Mouse (Mus musculus) midbrain, embryonic 10.5 days (tissue): ENCODE results near the gene Atp2b2. TPM values are rescaled to one million over a fixed set of nuclear protein-coding genes. Genes with fewer than 3 reads are reported as not detected.
A peak's percentile ranks its signal among the peaks of the same experiment; 100 is the strongest.

Source experiments
- DNase-seq: peaks from one replicate; pipeline ENCODE4 v3.0.0-alpha.2; 2017; ENCODE audit warnings: low spot score
- H3K27ac ChIP-seq: fragments of 300-500 bp; sonication (generic); replicated peaks from 2 replicates; pipeline ENCODE4 v1.5.1; 2016; ENCODE audit warnings: mild to moderate bottlenecking
- H3K27me3 ChIP-seq: fragments of 300-500 bp; sonication (generic); 2 replicates; pipeline ENCODE4 v1.6.1; 2016; ENCODE audit warnings: low read depth, mild to moderate bottlenecking; ENCODE audit not compliant: poor library complexity, severe bottlenecking
- H3K36me3 ChIP-seq: fragments of 300-500 bp; sonication (generic); 2 replicates; pipeline ENCODE4 v1.6.1; 2016; ENCODE audit warnings: mild to moderate bottlenecking, moderate library complexity
- H3K4me1 ChIP-seq: fragments of 300-500 bp; sonication (generic); 2 replicates; pipeline ENCODE4 v1.6.1; 2016
- H3K4me3 ChIP-seq: fragments of 300-500 bp; sonication (generic); 2 replicates; pipeline ENCODE4 v1.5.1; 2016; ENCODE audit warnings: mild to moderate bottlenecking, moderate library complexity
- H3K9me3 ChIP-seq: fragments of 300-500 bp; sonication (generic); replicated peaks from 2 replicates; pipeline ENCODE4 v1.6.1; 2016; ENCODE audit warnings: mild to moderate bottlenecking
- WGBS: fragments of 180-500 bp; shearing (Covaris S2); methylation state at CpG from one replicate; pipeline ENCODE4 v1.1.7; 2016; 5-methylcytosine and 5-hydroxymethylcytosine counted together
- polyA plus RNA-seq: library from polyadenylated mRNA; unstranded; fragments of >200 nt; fragmentation: Nextera tagmentation; extraction: Ambion mirVana; gene quantifications from 2 replicates; pipeline ENCODE4 v1.2.1, GENCODE M21; 2016

Atp2b2 gene
- polyA plus RNA-seq, 1 experiment from 2014 or later = 1.1 TPM

DNA sequence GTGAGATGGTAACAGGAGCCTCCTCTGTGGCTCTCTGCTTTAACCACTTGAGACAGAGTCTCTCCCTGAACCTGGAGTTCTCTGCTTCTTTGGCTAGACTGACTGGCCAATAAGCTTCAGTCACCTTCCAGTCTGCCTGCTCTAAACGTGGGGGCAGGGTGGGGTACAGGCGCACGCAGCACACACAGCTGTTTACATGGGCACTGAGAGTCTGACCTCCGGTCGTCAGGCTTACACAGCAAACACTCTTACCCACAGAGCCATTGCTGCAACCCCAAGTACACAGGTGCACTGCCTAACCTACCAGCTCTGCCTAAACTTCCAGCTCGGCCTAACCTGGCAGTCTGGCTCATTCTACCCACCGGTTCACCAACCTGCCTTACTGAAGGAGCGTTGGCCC, 251.4 kb downstream of the Atp2b2 start:
- no peaks in the 10 kb centered on the region for H3K9me3 ChIP-seq

DNA sequence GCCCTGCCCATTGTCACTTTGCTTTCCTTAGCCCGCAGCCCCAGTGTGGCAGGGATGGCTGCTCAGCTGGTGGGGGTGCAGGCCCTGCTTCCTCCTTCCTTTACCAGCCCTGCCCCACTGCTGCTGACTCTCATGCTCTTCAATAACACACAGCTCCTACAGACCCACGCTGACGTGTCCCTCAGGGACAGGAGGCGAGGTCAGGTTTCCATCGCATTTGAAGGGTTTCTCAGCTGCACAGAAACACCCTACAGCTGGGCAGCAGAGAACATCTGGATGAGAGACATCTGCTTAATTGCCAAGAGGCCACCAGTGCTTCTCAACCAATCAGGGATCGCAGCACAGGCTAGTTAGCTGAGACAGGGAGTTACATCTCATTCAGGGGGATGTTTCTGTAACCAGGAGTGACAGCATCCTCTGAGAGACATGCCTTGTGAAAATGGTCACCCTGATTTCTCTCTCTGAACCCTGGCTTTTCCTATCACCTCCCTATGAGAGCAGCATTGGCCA, 254.9 kb downstream of the Atp2b2 start:
- 72% methylated on average over 6 of the region's 6 CpGs for WGBS
- Histone ChIP-seq H3K4me1 (peaks cover 4% of the 10 kb centered on the region; the same call in 1 of the 2 replicates), H3K27ac (no peak overlapping the region), H3K36me3 (no peaks in the 10 kb centered on the region), H3K9me3 (no peaks in the 10 kb centered on the region), H3K4me3 (no peak overlapping the region), H3K27me3 (no peaks in the 10 kb centered on the region)
- DNase-seq = no peak

More for the DNA sequence above, 251.4 kb downstream of the Atp2b2 start:
- H3K36me3 ChIP-seq = no peaks in the 10 kb centered on the region
- H3K4me3 ChIP-seq = no peak overlapping the region
- 90% methylated on average over 8 of the region's 8 CpGs for WGBS
- H3K27me3 ChIP-seq = 0 out of 2 replicates have a peak, but pooled peaks cover 2% of the 10 kb centered on the region
- peaks cover 15% of the 10 kb centered on the region for H3K4me1 ChIP-seq
- H3K27ac ChIP-seq = no peak overlapping the region
- DNase-seq = no peak

- peaks cover 4% of the 10 kb centered on the region; the same call in 1 of the 2 replicates for H3K4me1 ChIP-seq
- no peaks in the 10 kb centered on the region for H3K36me3 ChIP-seq
- DNase-seq = no peak
- WGBS = 85% methylated on average over 7 of the region's 7 CpGs
- H3K9me3 ChIP-seq = no peaks in the 10 kb centered on the region
- no peak overlapping the region for H3K4me3 ChIP-seq
- no peak overlapping the region for H3K27ac ChIP-seq
- no peaks in the 10 kb centered on the region for H3K27me3 ChIP-seq
These were observed 256.8 kb downstream of the Atp2b2 start for GRCm38 (mm10) chr6:113785658-113786057.

GRCm38 (mm10) chr6:113778229-113778753, 264.1 kb downstream of the Atp2b2 start:
- Histone ChIP-seq H3K4me3 (no peak overlapping the region), H3K4me1 (no peaks in the 10 kb centered on the region), H3K36me3 (no peaks in the 10 kb centered on the region), H3K9me3 (no peaks in the 10 kb centered on the region), H3K27ac (no peak overlapping the region), H3K27me3 (no peaks in the 10 kb centered on the region)
- DNase-seq = no peak
- WGBS = 75% methylated on average over 7 of the region's 7 CpGs

DNA sequence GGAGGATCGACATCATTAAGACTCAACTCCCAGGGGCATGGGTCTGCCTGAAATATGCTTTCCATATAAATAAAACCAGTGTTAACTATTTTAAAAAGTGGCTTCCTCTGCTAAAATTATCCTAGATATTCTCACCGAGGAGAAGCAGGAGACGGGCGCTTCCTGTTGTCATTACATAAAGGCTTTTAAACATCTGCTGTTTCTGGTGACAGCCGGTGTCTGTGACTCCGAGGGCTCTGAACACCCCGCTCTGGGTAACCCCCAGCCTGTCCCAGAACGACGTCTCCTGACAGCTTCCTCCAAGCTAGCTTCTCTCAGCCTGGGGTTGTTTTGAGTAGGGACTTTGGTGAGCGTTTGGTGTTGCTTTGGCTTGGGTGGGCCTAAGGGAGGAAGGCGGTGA, 273.6 kb downstream of the Atp2b2 start:
- no peak for DNase-seq
- 82% methylated on average over 11 of the region's 11 CpGs for WGBS
- no peak overlapping the region for H3K4me3 ChIP-seq

GRCm38 (mm10) chr6:113761644-113762043, 280.8 kb downstream of the Atp2b2 start:
- peak; percentile 66 for DNase-seq
- Histone ChIP-seq H3K4me3 (no peak overlapping the region), H3K27ac (no peak overlapping the region), H3K4me1 (no peaks in the 10 kb centered on the region), H3K9me3 (no peaks in the 10 kb centered on the region), H3K27me3 (no peaks in the 10 kb centered on the region), H3K36me3 (no peaks in the 10 kb centered on the region)
- 25% methylated on average over 7 of the region's 7 CpGs for WGBS

More for the DNA sequence above, 273.6 kb downstream of the Atp2b2 start:
- no peaks in the 10 kb centered on the region for H3K27me3 ChIP-seq
- H3K36me3 ChIP-seq = no peaks in the 10 kb centered on the region
- H3K4me1 ChIP-seq = no peaks in the 10 kb centered on the region
- no peaks in the 10 kb centered on the region for H3K9me3 ChIP-seq
- no peak overlapping the region for H3K27ac ChIP-seq

DNA sequence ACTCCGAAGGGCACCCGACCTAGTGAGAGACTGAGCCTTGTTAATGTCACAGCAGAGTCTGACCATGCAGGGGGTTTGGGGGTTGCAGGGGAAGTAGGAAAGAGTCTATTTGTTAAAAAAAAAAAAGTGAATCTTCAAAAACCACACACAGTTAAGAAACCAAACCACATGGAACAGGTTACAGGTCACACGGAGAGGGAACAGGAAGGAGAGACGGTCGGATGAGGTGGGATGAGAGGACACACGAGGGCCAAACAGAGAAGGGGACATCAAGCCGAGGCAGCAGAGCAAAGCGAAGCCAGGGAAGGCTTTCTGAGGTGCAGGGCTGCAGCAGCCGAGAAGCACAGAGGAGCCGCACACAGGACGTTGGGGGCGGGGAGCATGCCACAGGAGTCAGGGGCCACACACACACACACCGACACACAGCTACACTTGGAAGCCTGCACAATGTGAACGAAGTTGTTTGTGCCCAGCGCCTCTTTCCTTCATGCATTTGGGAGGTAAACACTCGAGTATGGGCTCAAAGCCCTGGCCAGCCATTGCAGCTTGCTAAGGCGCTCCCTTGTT, 293.2 kb downstream of the Atp2b2 start:
- Histone ChIP-seq H3K4me3 (no peak overlapping the region), H3K27me3 (peaks cover 31% of the 10 kb centered on the region), H3K9me3 (no peaks in the 10 kb centered on the region), H3K27ac (no peak overlapping the region), H3K4me1 (peaks cover 8% of the 10 kb centered on the region), H3K36me3 (no peaks in the 10 kb centered on the region)
- no peak for DNase-seq
- 62% methylated on average over 17 of the region's 17 CpGs for WGBS

GRCm38 (mm10) chr6:113748351-113748750, 294.1 kb downstream of the Atp2b2 start:
- Histone ChIP-seq H3K27ac (peak overlapping the region; percentile 52; the same call in 1 of the 2 replicates), H3K4me3 (peak overlapping the region; percentile 39), H3K4me1 (peaks cover 8% of the 10 kb centered on the region), H3K36me3 (no peaks in the 10 kb centered on the region), H3K9me3 (no peaks in the 10 kb centered on the region), H3K27me3 (peaks cover 31% of the 10 kb centered on the region)
- DNase-seq = peak; percentile 19
- WGBS = 31% methylated on average over 26 of the region's 26 CpGs

DNA sequence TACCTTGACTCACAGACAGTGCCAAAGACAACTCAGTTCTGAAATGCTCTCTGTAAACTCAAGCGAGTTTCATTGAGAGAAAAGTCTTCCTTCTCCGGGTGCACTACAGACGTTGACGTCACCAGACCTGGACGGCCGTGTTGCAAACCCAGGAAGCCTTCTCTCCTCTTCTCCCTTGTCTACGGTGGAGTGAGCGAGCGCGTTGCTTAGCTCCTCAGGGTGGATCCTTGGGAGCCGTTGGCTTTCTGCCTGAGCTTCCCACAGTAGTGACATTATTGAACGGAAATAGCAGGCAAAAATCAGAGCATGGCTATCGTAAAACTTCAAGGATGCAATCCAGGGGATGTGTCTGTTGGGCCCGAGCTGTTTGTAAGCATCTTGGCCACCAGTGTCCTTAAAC, 295.1 kb downstream of the Atp2b2 start:
- no peak for DNase-seq
- no peak overlapping the region for H3K27ac ChIP-seq
- H3K4me1 ChIP-seq = peaks cover 8% of the 10 kb centered on the region
- H3K4me3 ChIP-seq = no peak overlapping the region
- H3K36me3 ChIP-seq = no peaks in the 10 kb centered on the region
- H3K27me3 ChIP-seq = peaks cover 31% of the 10 kb centered on the region
- H3K9me3 ChIP-seq = no peaks in the 10 kb centered on the region
- WGBS = 90% methylated on average over 14 of the region's 14 CpGs

- peaks cover 13% of the 10 kb centered on the region for H3K4me1 ChIP-seq
- peaks cover 28% of the 10 kb centered on the region for H3K27me3 ChIP-seq
- H3K4me3 ChIP-seq = no peak overlapping the region
- no peaks in the 10 kb centered on the region for H3K36me3 ChIP-seq
- DNase-seq = no peak
- no peak overlapping the region for H3K27ac ChIP-seq
- no peaks in the 10 kb centered on the region for H3K9me3 ChIP-seq
These were observed 297.3 kb downstream of the Atp2b2 start for GRCm38 (mm10) chr6:113745117-113745516.

GRCm38 (mm10) chr6:113743111-113743510, 299.3 kb downstream of the Atp2b2 start:
- H3K27me3 ChIP-seq = peaks cover 10% of the 10 kb centered on the region
- H3K4me1 ChIP-seq = peaks cover 16% of the 10 kb centered on the region
- H3K9me3 ChIP-seq = no peaks in the 10 kb centered on the region
- H3K36me3 ChIP-seq = peaks cover 3% of the 10 kb centered on the region
- H3K4me3 ChIP-seq = no peak overlapping the region
- no peak for DNase-seq
- 56% methylated on average over 1 of the region's 1 CpGs for WGBS
- H3K27ac ChIP-seq = no peak overlapping the region

GRCm38 (mm10) chr6:113742321-113742720, 300.1 kb downstream of the Atp2b2 start:
- peaks cover 5% of the 10 kb centered on the region for H3K27me3 ChIP-seq
- peaks cover 11% of the 10 kb centered on the region for H3K36me3 ChIP-seq
- WGBS = 84% methylated on average over 1 of the region's 1 CpGs
- peaks cover 16% of the 10 kb centered on the region for H3K4me1 ChIP-seq
- H3K9me3 ChIP-seq = no peaks in the 10 kb centered on the region
- DNase-seq = no peak
- H3K4me3 ChIP-seq = no peak overlapping the region
- H3K27ac ChIP-seq = no peak overlapping the region

DNA sequence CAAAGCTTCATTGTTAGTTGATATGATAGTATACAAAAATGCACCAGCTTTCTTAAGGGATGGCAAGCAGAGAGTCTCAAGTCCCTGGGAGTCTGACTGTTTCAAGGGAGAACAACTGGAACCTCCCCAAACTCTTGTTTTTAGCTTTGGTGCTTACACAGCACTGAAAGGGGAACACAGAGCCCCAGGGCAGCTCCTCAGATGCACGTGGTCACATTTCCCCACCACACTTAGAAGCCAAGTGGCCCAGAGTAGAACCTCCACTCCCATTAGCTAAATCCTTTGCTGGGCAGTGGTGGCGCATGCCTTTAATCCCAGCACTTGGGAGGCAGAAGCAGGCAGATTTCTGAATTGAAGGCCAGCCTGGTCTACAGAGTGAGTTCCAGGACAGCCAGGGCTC, 301.0 kb downstream of the Atp2b2 start:
- 77% methylated on average over 2 of the region's 2 CpGs for WGBS
- DNase-seq = no peak
- H3K9me3 ChIP-seq = no peaks in the 10 kb centered on the region
- 0 out of 2 replicates have a peak, but pooled peaks cover 3% of the 10 kb centered on the region for H3K27me3 ChIP-seq
- H3K36me3 ChIP-seq = peaks cover 20% of the 10 kb centered on the region
- H3K4me3 ChIP-seq = no peak overlapping the region
- H3K4me1 ChIP-seq = peaks cover 16% of the 10 kb centered on the region
- H3K27ac ChIP-seq = no peak overlapping the region
